Comparison of ENCODE assay signal across 8 mouse cellular contexts in genomic region chr4:133967866-133968149, GRCm38 (mm10). TPM values are rescaled to one million over a fixed set of nuclear protein-coding genes. Genes with fewer than 3 reads are reported as not detected.
DNase-seq lines count a peak whose midpoint lies in the region; ATAC-seq and TF ChIP-seq lines count a peak whose summit lies in the region.

No protein-coding gene starts in this region.

- H3K4me3 ChIP-seq in cortical plate, adult 2 months (ENCODE audit: insufficient read depth, low read length), result peak overlapping the region; percentile 59

- 0 out of 2 replicates have a peak, but pooled peaks have one; percentile 33 for TF ChIP-seq POLR2A in cortical plate, adult 2 months (IDR thresholded peaks at IDR 0.05; ENCODE audit: extremely low read depth, insufficient read depth, low read length)

- peak; percentile 79 for ATAC-seq in megakaryocyte, adult 5-6 weeks (ENCODE audit: poor library complexity, severe bottlenecking)

- peak overlapping the region; percentile 97 for H3K27ac ChIP-seq in cortical plate, adult 2 months (ENCODE audit: insufficient read depth, low read length)

- H3K4me1 ChIP-seq in cortical plate, adult 2 months (ENCODE audit: control insufficient read depth, insufficient read depth, low read length), result peaks cover 2% of the 10 kb centered on the region; the same call in 1 of the 2 replicates

- no peak for TF ChIP-seq CTCF in cortical plate, adult 2 months (IDR thresholded peaks at IDR 0.05; ENCODE audit: extremely low read depth, insufficient read depth, low read length)

- peak; percentile 93 for DNase-seq in adipocyte (ENCODE audit: low spot score)
- DNase-seq in gastrocnemius, adult 8-10 months (ENCODE audit: low spot score in 2 of 2), result peak; percentile 71 to 75
- peak; percentile 93 for DNase-seq in induced T-regulatory cell, adult 2 months (ENCODE audit: low read depth)
- DNase-seq in left cerebral cortex, adult 8-10 months (ENCODE audit: low spot score in 2 of 2), result peak; percentile 68 to 91
- DNase-seq in right cerebral cortex, adult 18-20 months, result peak; percentile 94
- DNase-seq in urinary bladder, postnatal 10 days (ENCODE audit: low spot score), result peak; percentile 60

RNA-seq across cellular contexts. Expression of gene Hmgn2, which starts 0.6 kb away (rescaled TPM):
- 158 TPM in 2 replicates for polyA plus RNA-seq in cortical plate, adult 2 months (2012; rRNA removed)
- 10 to 100 TPM; 28.5 to 36.6 (median 31.6) TPM for total RNA-seq in gastrocnemius, adult 8-10 months (2022)
- 100 to 1,000 TPM; 115 to 129 (median 119) TPM for total RNA-seq in left cerebral cortex, adult 8-10 months (2022)
- 1,486 and 1,526 TPM in 2 replicates for total RNA-seq in megakaryocyte, adult 5-6 weeks (2015)
- total RNA-seq in megakaryocyte, adult 5-6 weeks (2017), result 700 and 725 TPM in 2 replicates

RNA-seq across cellular contexts. Expression of gene Dhdds, which starts 32.9 kb away (rescaled TPM):
- 66.2 and 68.2 TPM in 2 replicates for polyA plus RNA-seq in cortical plate, adult 2 months (2012; rRNA removed)
- total RNA-seq in gastrocnemius, adult 8-10 months (2022), result 1 to 10 TPM; 8.0 to 9.1 (median 8.8) TPM
- total RNA-seq in left cerebral cortex, adult 8-10 months (2022), result 10 to 100 TPM; 63.6 to 73.6 (median 68.4) TPM
- total RNA-seq in megakaryocyte, adult 5-6 weeks (2015), result 26.6 and 28.9 TPM in 2 replicates
- total RNA-seq in megakaryocyte, adult 5-6 weeks (2017), result 17.9 and 24.0 TPM in 2 replicates

RNA-seq across cellular contexts. Expression of gene Lin28a, which starts 50.8 kb away (rescaled TPM):
- polyA plus RNA-seq in cortical plate, adult 2 months (2012; rRNA removed), result not detected in 2 replicates
- under 1 TPM; 0.39 to 0.96 (median 0.60) TPM for total RNA-seq in gastrocnemius, adult 8-10 months (2022)
- not detected for total RNA-seq in left cerebral cortex, adult 8-10 months (2022)
- 4.8 TPM in 2 replicates for total RNA-seq in megakaryocyte, adult 5-6 weeks (2015)
- 30.8 and 36.5 TPM in 2 replicates for total RNA-seq in megakaryocyte, adult 5-6 weeks (2017)

Comparison
In these comparisons a context has a peak if more than half of its experiments do, and no peak if none do; other contexts are left out.
1. Peak in every context shown above with its lines: DNase-seq, ATAC-seq, H3K4me3 ChIP-seq and H3K27ac ChIP-seq.
2. RNA of gene Hmgn2, which starts 0.6 kb away (total RNA-seq): 700 to 1,526 TPM in megakaryocyte, adult 5-6 weeks; 115 to 129 TPM in left cerebral cortex, adult 8-10 months and 28.5 to 36.6 TPM in gastrocnemius, adult 8-10 months; every median in the first group is over 4 times any median in the second.